Mouse (Mus musculus): ENCODE results near the gene Mocs2. TPM values are rescaled to one million over a fixed set of nuclear protein-coding genes. Genes with fewer than 3 reads are reported as not detected.

Mocs2 gene
- total RNA-seq (2021), result 10 to 100 TPM; 48.4 to 55.3 TPM
- long read RNA-seq, experiment 1, transcript Mocs2-207 (7 exons, 1,193 nt), result major isoform, 46 of 95 reads
- long read RNA-seq, experiment 1, transcript Mocs2-208 (6 exons, 1,855 nt), result minor isoform, 7 of 95 reads
- long read RNA-seq, experiment 1, partial matches to known transcripts, result 4 of 95 reads
- long read RNA-seq, experiment 1, other reads (novel, unspliced or antisense), result 37 of 95 reads
- long read RNA-seq, experiment 2, transcript Mocs2-208 (6 exons, 1,855 nt), result minor isoform, 9 of 99 reads
- long read RNA-seq, experiment 2, transcript Mocs2-207 (7 exons, 1,193 nt), result major isoform, 46 of 99 reads
- long read RNA-seq, experiment 2, partial matches to known transcripts, result 30 of 99 reads
- long read RNA-seq, experiment 2, other reads (novel, unspliced or antisense), result 13 of 99 reads

DNA sequence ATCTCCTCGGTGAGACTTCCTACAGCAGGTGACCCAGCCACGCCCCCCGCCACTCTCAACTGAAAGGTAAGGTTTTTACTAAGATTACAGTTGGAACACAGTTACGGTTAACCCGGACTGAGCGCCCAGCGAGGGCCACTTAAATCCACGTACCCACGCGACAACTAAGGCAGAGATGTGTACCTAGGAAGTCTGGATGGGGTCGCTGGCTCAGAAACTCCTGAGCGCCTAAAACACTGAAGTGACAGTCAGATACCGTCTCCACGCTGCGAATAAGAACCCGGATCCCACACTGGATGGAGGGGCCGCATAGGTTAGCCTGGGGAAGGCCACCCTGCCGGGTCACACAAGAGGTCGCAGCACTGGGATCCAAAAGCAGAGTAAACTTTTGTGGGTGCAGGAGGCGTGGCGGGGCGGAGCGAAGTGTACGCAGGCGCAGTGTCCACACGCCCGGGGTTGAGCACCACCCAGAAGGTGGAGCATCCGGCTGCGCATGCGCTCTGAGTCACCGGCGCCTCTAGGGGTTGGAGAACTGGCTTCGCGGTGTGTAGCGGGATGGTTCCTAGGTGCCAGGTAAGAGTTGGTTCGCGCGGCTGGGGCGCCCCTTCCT lies at the start of gene Mocs2:
Gene Mocs2, plus strand, starts transcription at position 486 of the 610 bp plus-strand sequence.
- peak; percentile 92 for DNase-seq
- intact Hi-C loops (cut with DNase I), result no loop called here

DNA sequence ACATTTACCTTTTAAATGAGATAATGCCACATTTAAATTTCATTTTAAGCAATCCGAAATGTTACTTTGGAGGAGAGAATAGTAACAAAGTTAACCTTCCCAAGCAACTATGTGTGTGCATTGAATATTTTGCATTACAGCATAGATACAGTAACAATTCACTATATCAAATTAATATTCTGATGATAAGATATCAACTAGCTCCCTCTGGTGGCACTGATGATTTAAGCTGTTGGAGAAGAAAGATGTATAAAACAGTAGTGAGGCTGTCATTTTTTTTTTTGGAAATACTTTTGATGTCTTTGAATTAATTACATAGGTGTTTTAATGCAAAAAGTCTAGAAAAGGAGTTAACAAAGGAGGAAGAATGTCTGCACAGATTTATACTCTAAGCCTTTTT lies 26.5 kb upstream of the Mocs2 start:
- intact Hi-C loops (cut with DNase I), result loop anchor here (5.0 to 10.0 kb wide), 2 partner anchors 717 to 914 kb away; no protein-coding TSS in a partner anchor
- DNase-seq, result no peak

DNA sequence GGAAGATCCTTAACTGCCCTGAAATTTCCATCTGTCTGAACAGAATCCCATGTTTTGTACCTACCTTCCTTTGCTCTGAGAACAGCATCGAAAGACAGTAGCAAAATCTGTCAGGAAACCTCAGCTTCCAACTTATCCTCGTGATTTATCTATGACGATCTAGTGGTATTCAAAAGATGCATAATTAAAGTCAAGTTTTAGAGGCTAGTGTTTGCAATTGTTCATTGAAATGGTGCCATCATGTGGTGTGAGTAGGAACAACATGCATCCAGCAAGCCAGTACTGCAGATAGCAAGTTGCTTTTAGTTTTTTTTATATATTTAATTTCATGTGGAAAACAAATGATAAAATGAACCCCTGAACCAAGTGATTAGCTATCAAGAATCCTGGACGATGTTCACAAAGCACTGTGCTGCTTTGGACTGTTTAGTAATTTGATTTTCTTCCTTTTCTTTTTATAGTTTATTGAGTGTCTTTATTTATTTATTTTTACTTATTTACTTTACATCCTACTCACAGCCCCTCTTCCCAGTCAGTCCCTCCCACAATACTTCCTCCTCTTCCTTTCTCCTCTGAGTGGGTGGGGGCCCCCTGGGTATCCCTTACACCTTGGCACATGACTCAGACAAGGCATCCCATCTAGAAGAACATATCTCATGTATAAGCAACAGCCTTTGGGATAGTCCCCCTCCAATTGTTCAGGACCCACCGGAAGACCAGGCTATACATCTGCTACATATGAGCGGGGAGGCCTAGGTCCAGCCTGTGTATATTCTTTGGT lies 24.6 kb upstream of the Mocs2 start:
- intact Hi-C loops (cut with DNase I), result loop anchor here (5.0 to 10.0 kb wide), 2 partner anchors 719 to 916 kb away; no protein-coding TSS in a partner anchor

DNA sequence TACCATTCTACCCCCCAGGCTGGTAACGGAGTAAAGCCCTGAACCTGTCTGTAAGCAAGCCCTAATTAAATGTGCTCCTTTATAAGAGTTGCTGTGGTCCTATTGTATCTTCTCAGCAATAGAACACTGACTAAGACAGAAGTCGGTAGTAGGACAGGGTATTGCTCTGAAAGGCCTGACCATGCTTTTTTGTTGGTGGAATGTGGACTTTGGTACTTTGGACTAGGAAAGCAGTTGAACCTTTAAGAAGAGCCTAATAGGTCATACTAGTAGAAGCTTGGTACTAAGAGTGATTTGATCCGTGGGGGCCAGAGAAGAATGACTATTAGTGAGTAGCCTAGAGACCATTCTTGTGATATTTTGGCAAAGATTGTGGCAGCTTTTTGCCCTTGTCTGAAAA lies 16.2 kb upstream of the Mocs2 start:
- DNase-seq, result no peak
- intact Hi-C loops (cut with DNase I), result no loop called here

More for the DNA sequence above, 24.6 kb upstream of the Mocs2 start:
- peak in 1 of 2 experiments; percentile 49 for DNase-seq

DNA sequence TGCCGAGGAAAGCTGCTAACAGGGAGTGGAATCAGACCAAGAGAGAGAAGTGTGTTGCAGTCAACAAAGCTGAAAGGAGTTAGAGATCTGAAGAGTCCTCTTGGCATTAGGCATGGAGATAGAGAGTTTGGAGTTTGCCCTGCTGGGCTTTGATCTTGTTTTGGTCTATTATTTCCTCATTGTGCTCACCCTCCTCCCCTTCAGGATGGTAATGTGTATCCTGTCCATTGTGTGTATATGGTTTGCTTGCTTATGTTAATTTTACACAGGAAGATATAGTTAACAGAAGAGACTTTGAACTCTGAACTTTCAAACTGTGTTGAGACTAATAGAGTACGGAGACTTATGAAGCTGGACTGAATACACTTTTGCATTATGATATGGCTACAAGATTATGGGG lies 15.1 kb upstream of the Mocs2 start:
- intact Hi-C loops (cut with DNase I), result no loop called here
- DNase-seq, result no peak

DNA sequence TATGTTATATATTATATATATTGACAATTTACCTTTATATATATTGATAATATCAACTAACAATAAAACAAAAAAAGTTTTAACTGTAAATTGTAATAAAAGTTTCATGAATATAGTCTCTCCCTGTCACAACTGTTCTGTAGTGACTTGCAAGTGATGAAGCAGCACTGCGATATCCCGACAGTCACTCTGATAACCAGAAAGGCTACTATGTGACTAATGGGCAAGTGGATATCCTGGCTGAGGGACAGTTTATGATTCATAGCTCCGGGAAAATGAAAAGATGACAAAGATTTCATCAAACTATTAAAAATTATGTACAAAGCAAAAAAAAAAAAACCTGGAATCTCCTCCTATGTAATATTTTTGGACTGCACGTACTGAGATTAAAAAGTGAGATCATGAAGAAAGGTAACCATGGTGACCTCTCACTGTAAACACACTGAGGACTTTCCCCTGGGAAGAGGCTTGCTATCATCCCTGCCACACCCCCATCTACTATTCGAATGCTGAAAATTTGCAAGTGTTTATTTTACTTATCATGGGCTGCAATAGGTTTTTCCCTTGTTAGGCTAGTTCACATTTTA lies 8.3 kb upstream of the Mocs2 start:
- intact Hi-C loops (cut with DNase I), result no loop called here
- no peak for DNase-seq

DNA sequence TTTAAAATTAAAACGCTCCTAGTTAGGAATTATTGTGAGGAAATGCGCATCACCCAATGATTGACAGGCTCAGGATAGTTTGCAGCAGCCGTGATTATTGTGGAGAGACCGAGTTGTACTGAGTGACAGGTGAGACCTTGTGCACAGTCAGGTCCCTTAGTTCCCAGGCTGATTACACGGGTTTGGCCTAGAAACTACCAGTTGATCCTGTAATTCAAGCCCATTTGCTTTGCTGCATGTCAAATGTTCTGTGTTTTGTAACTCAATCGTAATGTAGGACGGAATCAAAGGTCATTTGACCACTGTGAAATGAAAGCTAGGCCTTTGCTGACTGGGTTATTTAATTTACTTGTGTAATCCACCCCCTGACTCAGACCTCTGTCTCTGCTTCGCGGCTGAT lies 477 bp downstream of the Mocs2 start:
- DNase-seq, result no peak
- intact Hi-C loops (cut with DNase I), result no loop called here

DNA sequence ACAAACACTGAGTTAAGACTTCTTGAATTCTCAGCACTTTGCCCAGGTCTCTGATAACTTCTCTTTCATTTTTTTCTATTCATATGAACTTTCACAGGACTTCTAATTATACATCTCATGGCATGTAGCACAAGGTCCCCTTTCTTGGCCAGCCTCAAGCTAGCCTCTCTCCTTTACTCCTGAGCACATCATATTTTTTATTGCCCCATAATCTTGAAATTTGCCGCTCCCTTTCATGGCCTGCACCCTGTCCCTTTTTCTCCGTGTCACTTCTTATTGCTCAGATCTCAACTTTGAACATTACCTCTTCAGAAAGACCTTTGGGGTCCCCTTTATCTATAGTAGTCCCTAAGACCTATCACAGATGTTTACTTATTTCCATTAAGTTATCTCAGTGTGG lies 4.8 kb downstream of the Mocs2 start:
- DNase-seq, result no peak
- intact Hi-C loops (cut with DNase I), result no loop called here

DNA sequence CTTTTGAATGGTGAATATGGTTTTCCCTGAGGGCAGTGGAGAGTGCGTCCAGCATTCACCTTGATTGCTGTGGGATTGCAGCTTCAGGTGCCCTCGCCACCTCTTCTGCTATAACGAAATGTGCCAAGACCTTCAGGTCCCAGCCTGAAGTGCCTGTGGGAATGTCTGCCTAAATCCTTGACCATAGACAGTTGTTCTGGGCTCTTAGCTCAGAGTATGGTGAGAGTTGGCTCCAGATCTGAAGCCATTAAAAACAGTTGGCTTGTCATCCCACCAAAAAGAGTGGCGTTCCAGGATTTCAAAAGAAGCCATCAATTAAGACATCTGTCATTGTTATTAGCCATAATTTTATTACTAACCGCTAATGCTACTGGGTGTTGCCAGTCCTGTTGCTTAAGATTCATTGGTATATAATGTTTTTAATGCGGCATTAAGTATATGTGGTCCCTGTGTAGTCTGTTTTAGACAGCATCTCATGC lies 7.4 kb downstream of the Mocs2 start:
- intact Hi-C loops (cut with DNase I), result no loop called here
- DNase-seq, result no peak

DNA sequence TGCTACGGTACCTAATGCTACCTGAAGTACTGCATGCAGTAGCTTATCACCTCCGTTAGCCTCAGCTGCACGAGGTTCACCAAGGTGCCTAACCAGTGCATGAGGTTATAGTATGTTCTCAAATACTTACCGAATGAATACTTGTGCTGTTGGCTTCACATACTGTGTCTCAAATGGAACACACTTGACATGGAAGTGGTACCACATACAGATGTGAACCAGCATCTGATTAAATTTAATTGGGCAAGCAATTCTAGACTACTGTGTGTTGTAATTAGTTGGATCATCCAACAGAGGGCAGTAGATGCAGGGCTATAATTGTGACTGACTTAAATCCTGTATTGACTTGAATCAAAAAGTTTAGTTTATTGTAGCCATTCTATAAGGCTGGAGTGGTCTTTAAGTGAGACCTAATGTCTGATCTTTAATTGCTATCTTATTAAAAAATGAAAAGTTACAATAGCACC lies 13.4 kb downstream of the Mocs2 start:
- no peak for DNase-seq
- intact Hi-C loops (cut with DNase I), result loop anchor here (2.0 to 10.0 kb wide), 3 partner anchors 101 to 263 kb away; partner anchors contain the start of genes Itga2 and Pelo

DNA sequence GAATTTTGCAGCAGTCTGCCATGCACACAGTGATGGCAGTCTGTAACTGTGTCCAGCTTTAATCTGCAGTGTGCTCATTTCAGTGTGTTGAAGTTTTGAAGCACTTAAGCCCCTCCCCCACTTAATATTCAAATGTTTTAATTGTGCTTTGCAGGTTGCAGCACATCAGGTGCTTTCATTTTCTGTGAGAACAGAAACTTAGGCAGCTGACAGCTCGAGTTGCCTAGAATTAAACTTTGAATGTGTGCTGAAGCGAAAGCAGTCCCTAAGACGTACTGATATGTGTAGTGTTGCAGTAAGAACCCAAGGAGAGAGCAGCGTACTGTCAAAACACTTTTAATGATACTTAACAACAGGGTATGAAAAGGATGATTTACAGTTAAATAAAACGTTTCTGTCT lies 14.7 kb downstream of the Mocs2 start:
- intact Hi-C loops (cut with DNase I), result loop anchor here (5.0 to 10.0 kb wide), 2 partner anchors 100 to 262 kb away; partner anchors contain the start of genes Itga2 and Pelo
- DNase-seq, result no peak

DNA sequence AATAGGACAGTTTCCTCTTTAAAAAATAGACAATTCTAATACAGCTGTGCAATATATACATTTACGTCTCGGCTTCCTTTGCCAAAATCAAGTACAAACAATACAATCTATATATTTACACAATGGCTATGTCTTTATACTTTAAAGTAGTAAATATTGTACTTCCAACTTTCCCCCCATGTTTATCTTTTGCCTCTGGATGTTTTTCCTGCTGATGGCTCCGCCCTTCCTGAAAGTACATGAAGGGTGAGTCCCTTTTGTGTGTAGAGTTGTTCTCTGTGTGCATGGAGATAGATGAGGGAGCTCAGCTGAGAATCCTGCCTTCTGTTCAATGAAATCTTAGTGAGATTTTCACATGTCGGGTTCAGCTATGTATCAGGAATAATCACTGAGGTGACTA lies 15.3 kb downstream of the Mocs2 start:
- no peak for DNase-seq
- intact Hi-C loops (cut with DNase I), result loop anchor here (5.0 to 10.0 kb wide), 2 partner anchors 99 to 261 kb away; partner anchors contain the start of genes Itga2 and Pelo

DNA sequence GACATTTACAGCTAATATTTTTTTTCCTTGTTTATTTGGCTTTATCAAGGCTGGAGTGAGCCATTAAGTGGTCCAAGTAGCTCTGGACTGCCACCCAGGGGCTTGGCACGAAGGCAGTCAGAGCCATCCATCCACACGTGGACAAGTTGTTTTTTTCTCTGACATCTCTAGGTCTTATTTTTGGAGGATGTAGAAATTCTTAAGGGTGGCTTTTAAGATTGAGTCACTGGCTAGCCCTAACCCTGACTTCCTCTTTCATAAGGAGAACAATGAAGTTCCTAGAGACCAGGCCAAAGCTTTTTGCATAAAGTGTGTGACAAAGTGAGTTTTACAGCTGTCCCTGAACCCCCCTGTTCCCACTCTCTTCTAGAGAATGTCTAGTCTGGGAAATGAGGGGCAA lies 16.5 kb downstream of the Mocs2 start:
- DNase-seq, result no peak
- intact Hi-C loops (cut with DNase I), result loop anchor here (5.0 to 10.0 kb wide), 2 partner anchors 98 to 260 kb away; partner anchors contain the start of genes Itga2 and Pelo

DNA sequence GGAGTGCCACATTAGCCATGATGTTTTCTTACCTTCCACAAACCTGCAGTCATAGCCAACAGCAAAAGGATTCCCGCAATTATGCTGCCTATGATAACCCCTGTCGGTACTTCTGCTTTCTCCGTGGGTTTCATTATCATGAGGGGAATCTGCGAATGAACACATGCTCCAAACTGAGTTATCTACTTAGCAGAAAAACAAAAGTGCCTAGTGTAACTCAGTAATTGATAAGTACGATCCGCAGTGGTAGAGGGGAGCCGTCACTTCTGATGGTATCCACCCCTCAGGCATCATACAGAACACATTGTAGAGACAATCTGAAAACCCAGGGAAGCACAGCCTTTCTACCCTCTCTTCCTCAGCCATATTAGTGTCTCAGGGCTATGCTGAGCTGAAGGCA lies 19.0 kb downstream of the Mocs2 start:
- DNase-seq, result no peak
- intact Hi-C loops (cut with DNase I), result loop anchor here (10.0 kb wide), 1 partner anchor 258 kb away; the partner anchor contains the start of gene Pelo

DNA sequence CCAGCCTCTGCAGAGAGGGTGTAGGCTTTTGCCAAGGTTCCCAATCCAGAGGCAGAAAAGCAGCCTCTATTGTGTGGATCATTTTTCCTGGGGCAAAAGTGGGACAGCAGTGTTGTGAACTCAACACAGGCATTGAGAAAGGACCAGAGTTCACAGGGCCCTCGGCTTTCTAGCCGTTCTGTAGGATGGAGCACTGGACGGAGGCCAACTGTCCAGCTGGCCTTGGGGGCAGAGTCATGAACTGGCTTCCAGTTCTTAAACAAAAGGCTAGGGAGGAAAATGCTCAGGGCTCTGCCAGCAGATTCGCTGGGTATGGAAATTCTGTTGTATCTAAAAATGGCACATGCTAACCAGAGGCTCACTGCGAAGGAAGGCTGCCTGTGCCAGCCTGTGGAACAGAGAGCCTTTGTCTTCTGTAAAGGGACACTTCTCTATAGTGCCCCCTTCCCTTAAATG lies 20.5 kb downstream of the Mocs2 start:
- intact Hi-C loops (cut with DNase I), result loop anchor here (10.0 kb wide), 1 partner anchor 256 kb away; the partner anchor contains the start of gene Pelo

DNA sequence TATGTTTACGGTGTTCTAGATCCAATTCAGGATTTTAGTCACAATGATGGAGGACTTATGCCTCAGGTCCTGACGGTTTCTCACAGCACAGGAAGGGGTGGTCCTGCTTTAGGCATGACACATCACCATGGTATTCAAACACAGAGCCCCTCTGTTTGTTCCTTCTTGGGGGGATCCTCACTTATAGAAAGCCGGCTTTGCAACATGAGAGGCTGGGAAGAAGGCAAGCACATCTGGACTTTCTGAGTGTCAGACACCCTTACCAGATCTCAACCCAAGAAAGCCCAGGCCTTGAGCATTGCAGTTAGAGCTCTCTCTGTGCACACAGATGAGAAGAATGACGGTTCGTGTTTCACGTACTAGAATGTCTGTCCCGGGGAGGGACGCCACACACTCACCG lies 21.1 kb downstream of the Mocs2 start:
- no peak for DNase-seq
- intact Hi-C loops (cut with DNase I), result loop anchor here (10.0 kb wide), 1 partner anchor 256 kb away; the partner anchor contains the start of gene Pelo

More for the DNA sequence above, 20.5 kb downstream of the Mocs2 start:
- peak; percentile 36 to 42 for DNase-seq

DNA sequence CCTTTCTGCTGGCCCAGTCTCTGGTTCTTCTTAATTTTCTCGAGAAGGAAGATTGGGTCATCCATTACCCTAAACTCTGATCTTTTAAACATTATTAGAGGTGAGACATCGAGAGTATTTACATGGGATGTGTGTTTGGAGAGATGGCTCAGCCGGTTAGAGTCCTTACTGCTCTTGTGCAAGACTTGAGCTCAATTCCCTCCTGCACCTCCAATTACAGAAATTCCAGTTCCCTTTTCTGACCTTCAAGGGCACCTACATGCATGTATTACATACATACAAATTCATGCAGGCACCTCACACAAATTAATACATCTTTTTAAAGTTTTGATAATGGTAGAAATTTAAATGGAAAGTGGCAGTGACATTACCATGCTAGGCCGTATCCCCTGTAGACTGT lies 22.5 kb downstream of the Mocs2 start:
- no peak for DNase-seq

DNA sequence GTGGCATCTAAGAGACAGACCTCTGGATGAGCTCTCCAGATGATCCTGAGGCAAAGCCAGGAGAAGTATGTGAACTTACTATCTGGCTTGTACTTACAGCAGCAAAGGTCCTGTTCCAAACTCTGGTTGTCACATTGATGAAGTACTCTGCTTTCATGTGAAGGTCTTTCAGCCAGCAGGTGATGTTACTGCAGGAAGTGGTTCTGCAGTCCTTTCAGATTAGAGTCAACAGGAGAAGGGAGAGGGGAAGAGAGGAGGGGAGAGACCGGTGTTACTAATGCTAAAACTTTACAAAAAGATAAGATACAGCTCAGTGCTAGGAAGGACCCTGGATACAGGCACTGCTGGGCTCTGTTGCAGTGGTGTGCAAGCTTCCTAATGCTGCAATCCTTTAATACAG lies 25.3 kb downstream of the Mocs2 start:
- DNase-seq, result no peak
- intact Hi-C loops (cut with DNase I), result no loop called here

More for the DNA sequence above, 22.5 kb downstream of the Mocs2 start:
- intact Hi-C loops (cut with DNase I), result no loop called here

DNA sequence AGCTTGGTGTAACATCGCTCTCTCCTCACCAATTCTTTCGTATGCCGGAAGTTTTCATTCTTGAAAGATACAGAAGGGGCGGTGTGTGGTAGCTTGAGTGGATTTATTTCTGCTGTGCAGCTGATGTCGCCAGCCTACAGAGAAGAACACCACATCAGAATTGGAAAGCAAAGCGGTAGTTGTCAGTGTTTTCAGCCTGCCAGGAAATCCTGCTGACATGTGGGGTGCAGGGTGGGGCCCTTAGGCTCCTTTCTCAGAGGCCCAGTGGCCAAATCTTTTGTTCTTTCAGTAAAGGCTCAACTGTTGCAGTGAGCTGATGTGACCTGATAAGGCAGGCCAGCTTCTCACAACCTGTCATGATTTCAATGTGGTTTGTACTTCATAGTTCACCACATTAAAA lies 27.8 kb downstream of the Mocs2 start:
- intact Hi-C loops (cut with DNase I), result no loop called here
- DNase-seq, result no peak

DNA sequence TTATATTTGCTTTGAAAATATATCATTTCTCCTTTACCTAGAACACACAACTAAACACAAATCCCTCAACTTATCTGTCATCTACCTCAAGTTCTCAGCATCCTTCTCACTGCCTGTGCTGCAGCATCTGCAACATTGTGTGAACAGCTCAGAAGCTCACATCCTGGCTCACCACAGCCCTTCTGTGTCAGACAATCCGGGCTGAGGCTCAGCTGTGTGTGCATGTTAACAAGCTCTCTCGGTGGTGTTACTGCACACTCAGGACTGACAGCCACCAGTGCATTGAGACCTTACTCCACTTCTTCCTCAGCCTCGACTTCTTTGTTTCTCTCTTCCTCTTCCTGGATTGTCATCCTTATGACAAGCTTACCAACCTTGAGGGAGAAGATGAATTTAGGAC lies 30.9 kb downstream of the Mocs2 start:
- intact Hi-C loops (cut with DNase I), result no loop called here
- no peak for DNase-seq

Data from gastrocnemius, postnatal 36 days (tissue).